9 mouse cellular contexts compared by ENCODE assay signal in genomic region chr17:47473434-47473974, GRCm38 (mm10). TPM values are rescaled to one million over a fixed set of nuclear protein-coding genes. Genes with fewer than 3 reads are reported as not detected.
DNase-seq lines count a peak whose midpoint lies in the region; ATAC-seq and TF ChIP-seq lines count a peak whose summit lies in the region.
"Had no signal": no experiment of that assay in that cellular context is flagged by ENCODE, and none has a peak within 500 bp of the region (broad histone marks: within the 10 kb centered on the region; RNA-seq: fewer than 3 reads in every experiment).

No protein-coding gene starts in this region.

- H3K4me3 ChIP-seq in liver, adult 2 months (ENCODE audit: insufficient read depth, low read depth, low read length) = no peak overlapping the region
- no peak overlapping the region for H3K4me3 ChIP-seq in liver, embryonic 11.5 days (ENCODE audit: low read depth, low read length)
- H3K4me3 ChIP-seq: hindbrain, embryonic 15.5 days had no signal

- DNase-seq in cerebellum, adult 9-11 months = peak; percentile 28
- DNase-seq in liver, adult 2 months (ENCODE audit: extremely low read depth, low read depth, low spot score) = peak; percentile 87
- DNase-seq in liver, embryonic 11.5 days (ENCODE audit: low spot score) = no peak
- peak; percentile 54 for DNase-seq in adrenal gland, adult 2 months
- DNase-seq in induced T-regulatory cell, adult 2 months (ENCODE audit: low read depth) = peak; percentile 80
- DNase-seq in thymus, postnatal 25 days = peak; percentile 75

- H3K9ac ChIP-seq in liver, adult 2 months (ENCODE audit: low read depth, low read length) = peak overlapping the region; percentile 4; the same call in 1 of the 2 replicates
- no peak overlapping the region for H3K9ac ChIP-seq in liver, embryonic 11.5 days (ENCODE audit: low read depth, low read length)
- H3K9ac ChIP-seq: hindbrain, embryonic 15.5 days had no signal

- no peaks in the 10 kb centered on the region for H3K79me2 ChIP-seq in liver, adult 2 months (ENCODE audit: control insufficient read depth, insufficient read depth, low read length)

- H3K36me3 ChIP-seq in liver, adult 2 months (ENCODE audit: control insufficient read depth, insufficient read depth, low read length) = no peaks in the 10 kb centered on the region
- no peaks in the 10 kb centered on the region for H3K36me3 ChIP-seq in liver, embryonic 11.5 days (ENCODE audit: control insufficient read depth, insufficient read depth, low read length)
- H3K36me3 ChIP-seq: hindbrain, embryonic 15.5 days had no signal

- TF ChIP-seq POLR2A in liver, adult 2 months (IDR thresholded peaks at IDR 0.05; ENCODE audit: extremely low read depth, insufficient read depth, low read length) = no peak

- no peaks in the 10 kb centered on the region for H3K27me3 ChIP-seq in liver, adult 2 months (ENCODE audit: control insufficient read depth, insufficient read depth, low read length)
- H3K27me3 ChIP-seq in liver, embryonic 11.5 days (replicated peaks; ENCODE audit: control insufficient read depth, insufficient read depth, low read length) = peaks cover 14% of the 10 kb centered on the region

- H3K27ac ChIP-seq in liver, adult 2 months (replicated peaks; ENCODE audit: insufficient read depth, low read depth, low read length) = peak overlapping the region; percentile 86
- no peak overlapping the region for H3K27ac ChIP-seq in liver, embryonic 11.5 days (ENCODE audit: low read depth, low read length)
- H3K27ac ChIP-seq: hindbrain, embryonic 15.5 days had no signal

- H3K4me1 ChIP-seq in liver, adult 2 months (ENCODE audit: control insufficient read depth, insufficient read depth, low read length) = peaks cover 21% of the 10 kb centered on the region
- peaks cover 12% of the 10 kb centered on the region for H3K4me1 ChIP-seq in liver, embryonic 11.5 days (replicated peaks; ENCODE audit: control insufficient read depth, insufficient read depth, low read length)
- H3K4me1 ChIP-seq: hindbrain, embryonic 15.5 days had no signal

- 4% methylated on average over 8 of the region's 8 CpGs for WGBS in liver, adult 2 months
- WGBS in liver, embryonic 11.5 days = 8% methylated on average over 8 of the region's 8 CpGs

- ATAC-seq in cerebellum, adult (ENCODE audit: insufficient number of reproducible peaks, low FRiP score, low TSS enrichment) = no peak
- no peak for ATAC-seq in liver, embryonic 11.5 days (replicated peaks; ENCODE audit: low FRiP score)
- ATAC-seq in megakaryocyte-erythroid progenitor cell, adult 5-6 weeks (replicated peaks; ENCODE audit: low FRiP score, low TSS enrichment, poor library complexity, severe bottlenecking) = peak; percentile 72

- peak; percentile 98 for TF ChIP-seq CTCF in liver, adult 2 months (IDR thresholded peaks at IDR 0.05; ENCODE audit: low read depth, low read length)

- no peak overlapping the region for H3K4me2 ChIP-seq in liver, embryonic 11.5 days
- H3K4me2 ChIP-seq: hindbrain, embryonic 15.5 days had no signal

- H3K9me3 ChIP-seq in liver, embryonic 11.5 days (ENCODE audit: control insufficient read depth, low read length) = no peaks in the 10 kb centered on the region
- H3K9me3 ChIP-seq: hindbrain, embryonic 15.5 days had no signal

RNA-seq across cellular contexts. Expression of gene Taf8, which starts 28.6 kb away (rescaled TPM):
- total RNA-seq in liver, adult 2 months (2014; rRNA removed) = 8.2 and 8.7 TPM in 2 replicates
- polyA plus RNA-seq in liver, adult 2 months (2012; rRNA removed) = 7.8 and 9.6 TPM in 2 replicates
- polyA plus RNA-seq in liver, embryonic 11.5 days (2014; fragmentation: Nextera tagmentation; extraction: Ambion mirVana) = 20.7 and 21.3 TPM in 2 replicates
- total RNA-seq in adrenal gland, adult 2 months (2021) = 10 to 100 TPM; 19.5 to 19.8 TPM
- polyA plus RNA-seq in adrenal gland, adult 2 months (2012; rRNA removed) = 12.5 and 15.6 TPM in 2 replicates
- 30.6 and 34.8 TPM in 2 replicates for total RNA-seq in megakaryocyte-erythroid progenitor cell, adult 5-6 weeks (2014; fragmentation: Nextera tagmentation)
- total RNA-seq in megakaryocyte-erythroid progenitor cell, adult 5-6 weeks (2017) = 30.5 and 45.8 TPM in 2 replicates

RNA-seq across cellular contexts. Expression of gene Ccnd3, which starts 31.3 kb away (rescaled TPM):
- total RNA-seq in liver, adult 2 months (2014; rRNA removed) = 16.8 and 23.4 TPM in 2 replicates
- 39.1 and 41.8 TPM in 2 replicates for polyA plus RNA-seq in liver, adult 2 months (2012; rRNA removed)
- 525 and 530 TPM in 2 replicates for polyA plus RNA-seq in liver, embryonic 11.5 days (2014; fragmentation: Nextera tagmentation; extraction: Ambion mirVana)
- total RNA-seq in adrenal gland, adult 2 months (2021) = 100 to 1,000 TPM; 326 to 471 TPM
- polyA plus RNA-seq in adrenal gland, adult 2 months (2012; rRNA removed) = 1,307 and 1,375 TPM in 2 replicates
- total RNA-seq in megakaryocyte-erythroid progenitor cell, adult 5-6 weeks (2014; fragmentation: Nextera tagmentation) = 157 and 169 TPM in 2 replicates
- 31.3 and 51.3 TPM in 2 replicates for total RNA-seq in megakaryocyte-erythroid progenitor cell, adult 5-6 weeks (2017)

RNA-seq across cellular contexts. Expression of gene 1700001C19Rik, which starts 36.3 kb away (rescaled TPM):
- total RNA-seq in liver, adult 2 months (2014; rRNA removed) = 12.2 and 16.2 TPM in 2 replicates
- 11.7 and 12.2 TPM in 2 replicates for polyA plus RNA-seq in liver, adult 2 months (2012; rRNA removed)
- polyA plus RNA-seq in liver, embryonic 11.5 days (2014; fragmentation: Nextera tagmentation; extraction: Ambion mirVana) = 0.52 and 0.96 TPM in 2 replicates
- total RNA-seq in adrenal gland, adult 2 months (2021) = not detected
- polyA plus RNA-seq in adrenal gland, adult 2 months (2012; rRNA removed) = 0.24 TPM in 1 of 2 replicates, not detected in the other
- not detected in 2 replicates for total RNA-seq in megakaryocyte-erythroid progenitor cell, adult 5-6 weeks (2014; fragmentation: Nextera tagmentation)
- not detected in 2 replicates for total RNA-seq in megakaryocyte-erythroid progenitor cell, adult 5-6 weeks (2017)

RNA-seq across cellular contexts. Expression of gene AI661453, which starts 37.1 kb away (rescaled TPM):
- total RNA-seq in liver, adult 2 months (2014; rRNA removed) = 2.4 and 6.2 TPM in 2 replicates
- 5.7 and 6.3 TPM in 2 replicates for polyA plus RNA-seq in liver, adult 2 months (2012; rRNA removed)
- 0.22 and 0.23 TPM in 2 replicates for polyA plus RNA-seq in liver, embryonic 11.5 days (2014; fragmentation: Nextera tagmentation; extraction: Ambion mirVana)
- total RNA-seq in adrenal gland, adult 2 months (2021) = under 1 TPM; 0.92 to 0.97 TPM
- 0.36 and 0.73 TPM in 2 replicates for polyA plus RNA-seq in adrenal gland, adult 2 months (2012; rRNA removed)
- total RNA-seq in megakaryocyte-erythroid progenitor cell, adult 5-6 weeks (2014; fragmentation: Nextera tagmentation) = 0.67 and 1.1 TPM in 2 replicates
- 0.04 TPM in 1 of 2 replicates, not detected in the other for total RNA-seq in megakaryocyte-erythroid progenitor cell, adult 5-6 weeks (2017)

Comparison
In these comparisons a context has a peak if more than half of its experiments do, and no peak if none do; other contexts are left out.
1. RNA of gene 1700001C19Rik, which starts 36.3 kb away (total RNA-seq): 12.2 to 16.2 TPM in liver, adult 2 months; not detected in adrenal gland, adult 2 months and not detected in megakaryocyte-erythroid progenitor cell, adult 5-6 weeks; every median in the first group is over 10 times any median in the second.